Mouse (Mus musculus): Measurements from ENCODE around the gene Thsd4. TPM values are rescaled to one million over a fixed set of nuclear protein-coding genes. Genes with fewer than 3 reads are reported as not detected.

Thsd4 gene
- polyA plus RNA-seq, 1 experiment, result 5.9 TPM

- H3K4me1 ChIP-seq (ENCODE audit: control insufficient read depth, insufficient read depth, low read length), result peaks cover 38% of the 10 kb centered on the region
- no peak for TF ChIP-seq CTCF (conservative IDR thresholded peaks at IDR 0.05; ENCODE audit: insufficient read depth, insufficient read length, low read depth, low read length)
- no peaks in the 10 kb centered on the region for H3K27me3 ChIP-seq (replicated peaks; ENCODE audit: control insufficient read depth, insufficient read depth, low read length)
- peak; percentile 68 for DNase-seq
- no peaks in the 10 kb centered on the region for H3K36me3 ChIP-seq (ENCODE audit: control insufficient read depth, insufficient read depth, low read length)
- no peak overlapping the region for H3K4me3 ChIP-seq (ENCODE audit: insufficient read depth, low read depth, low read length)
- peak overlapping the region; percentile 9; the same call in 1 of the 2 replicates for H3K27ac ChIP-seq (ENCODE audit: insufficient read depth, low read depth, low read length)
- WGBS, result 39% methylated on average over 5 of the region's 5 CpGs
Observed at GRCm38 (mm10) chr9:60315533-60315932, 206.3 kb downstream of the Thsd4 start.

- Histone ChIP-seq H3K27ac (ENCODE audit: insufficient read depth, low read depth, low read length) (no peak overlapping the region), H3K4me1 (ENCODE audit: control insufficient read depth, insufficient read depth, low read length) (peaks cover 46% of the 10 kb centered on the region), H3K36me3 (ENCODE audit: control insufficient read depth, insufficient read depth, low read length) (no peaks in the 10 kb centered on the region), H3K4me3 (ENCODE audit: insufficient read depth, low read depth, low read length) (no peak overlapping the region), H3K27me3 (replicated peaks; ENCODE audit: control insufficient read depth, insufficient read depth, low read length) (no peaks in the 10 kb centered on the region)
- TF ChIP-seq CTCF (conservative IDR thresholded peaks at IDR 0.05; ENCODE audit: insufficient read depth, insufficient read length, low read depth, low read length) (no peak), POLR2A (IDR thresholded peaks at IDR 0.05; ENCODE audit: low read depth, low read length) (no peak)
- 71% methylated on average over 6 of the region's 6 CpGs for whole genome bisulfite sequencing
- no peak for DNase-seq
Observed at GRCm38 (mm10) chr9:60313661-60314060, 208.2 kb downstream of the Thsd4 start.

- peaks cover 41% of the 10 kb centered on the region for H3K4me1 ChIP-seq (ENCODE audit: control insufficient read depth, insufficient read depth, low read length)
- no peaks in the 10 kb centered on the region for H3K27me3 ChIP-seq (replicated peaks; ENCODE audit: control insufficient read depth, insufficient read depth, low read length)
- H3K36me3 ChIP-seq (ENCODE audit: control insufficient read depth, insufficient read depth, low read length), result no peaks in the 10 kb centered on the region
- no peak overlapping the region for H3K27ac ChIP-seq (ENCODE audit: insufficient read depth, low read depth, low read length)
- no peak overlapping the region for H3K4me3 ChIP-seq (ENCODE audit: insufficient read depth, low read depth, low read length)
- DNase-seq, result no peak
- 83% methylated on average over 7 of the region's 7 CpGs for WGBS
- TF ChIP-seq POLR2A (IDR thresholded peaks at IDR 0.05; ENCODE audit: low read depth, low read length), result no peak
- TF ChIP-seq CTCF (conservative IDR thresholded peaks at IDR 0.05; ENCODE audit: insufficient read depth, insufficient read length, low read depth, low read length), result no peak
Observed at GRCm38 (mm10) chr9:60312670-60313069, 209.2 kb downstream of the Thsd4 start.

- DNase-seq, result peak; percentile 63
- Histone ChIP-seq H3K36me3 (ENCODE audit: control insufficient read depth, insufficient read depth, low read length) (no peaks in the 10 kb centered on the region), H3K27me3 (replicated peaks; ENCODE audit: control insufficient read depth, insufficient read depth, low read length) (no peaks in the 10 kb centered on the region), H3K4me3 (ENCODE audit: insufficient read depth, low read depth, low read length) (no peak overlapping the region), H3K27ac (ENCODE audit: insufficient read depth, low read depth, low read length) (peak overlapping the region; percentile 40; the same call in 1 of the 2 replicates), H3K4me1 (ENCODE audit: control insufficient read depth, insufficient read depth, low read length) (peaks cover 32% of the 10 kb centered on the region)
- TF ChIP-seq POLR2A (IDR thresholded peaks at IDR 0.05; ENCODE audit: low read depth, low read length) (no peak), CTCF (conservative IDR thresholded peaks at IDR 0.05; ENCODE audit: insufficient read depth, insufficient read length, low read depth, low read length) (no peak)
- 39% methylated on average over 10 of the region's 10 CpGs for WGBS
Observed at GRCm38 (mm10) chr9:60311594-60312128, 210.2 kb downstream of the Thsd4 start.

- Histone ChIP-seq H3K4me1 (ENCODE audit: control insufficient read depth, insufficient read depth, low read length) (peaks cover 24% of the 10 kb centered on the region; the same call in 1 of the 2 replicates), H3K36me3 (ENCODE audit: control insufficient read depth, insufficient read depth, low read length) (no peaks in the 10 kb centered on the region), H3K27ac (ENCODE audit: insufficient read depth, low read depth, low read length) (peak overlapping the region; percentile 12; the same call in 1 of the 2 replicates)
Observed at GRCm38 (mm10) chr9:60310741-60311317, 211.0 kb downstream of the Thsd4 start.

GRCm38 (mm10) chr9:60309786-60310711, 211.8 kb downstream of the Thsd4 start:
- DNase-seq, result peak; percentile 87
- Histone ChIP-seq H3K27me3 (replicated peaks; ENCODE audit: control insufficient read depth, insufficient read depth, low read length) (no peaks in the 10 kb centered on the region), H3K4me1 (ENCODE audit: control insufficient read depth, insufficient read depth, low read length) (peaks cover 24% of the 10 kb centered on the region; the same call in 1 of the 2 replicates), H3K4me3 (ENCODE audit: insufficient read depth, low read depth, low read length) (no peak overlapping the region), H3K27ac (ENCODE audit: insufficient read depth, low read depth, low read length) (peak overlapping the region; percentile 12; the same call in 1 of the 2 replicates), H3K36me3 (ENCODE audit: control insufficient read depth, insufficient read depth, low read length) (no peaks in the 10 kb centered on the region)
- TF ChIP-seq CTCF (conservative IDR thresholded peaks at IDR 0.05; ENCODE audit: insufficient read depth, insufficient read length, low read depth, low read length) (no peak), POLR2A (IDR thresholded peaks at IDR 0.05; ENCODE audit: low read depth, low read length) (no peak)
- WGBS, result 30% methylated on average over 16 of the region's 16 CpGs

More at GRCm38 (mm10) chr9:60310741-60311317, 211.0 kb downstream of the Thsd4 start:
- WGBS, result 73% methylated on average over 8 of the region's 8 CpGs
- H3K27me3 ChIP-seq (replicated peaks; ENCODE audit: control insufficient read depth, insufficient read depth, low read length), result no peaks in the 10 kb centered on the region
- TF ChIP-seq POLR2A (IDR thresholded peaks at IDR 0.05; ENCODE audit: low read depth, low read length), result no peak
- no peak for TF ChIP-seq CTCF (conservative IDR thresholded peaks at IDR 0.05; ENCODE audit: insufficient read depth, insufficient read length, low read depth, low read length)
- no peak overlapping the region for H3K4me3 ChIP-seq (ENCODE audit: insufficient read depth, low read depth, low read length)
- DNase-seq, result no peak

- H3K27me3 ChIP-seq (replicated peaks; ENCODE audit: control insufficient read depth, insufficient read depth, low read length), result no peaks in the 10 kb centered on the region
- DNase-seq, result no peak
- H3K4me3 ChIP-seq (ENCODE audit: insufficient read depth, low read depth, low read length), result no peak overlapping the region
- TF ChIP-seq CTCF (conservative IDR thresholded peaks at IDR 0.05; ENCODE audit: insufficient read depth, insufficient read length, low read depth, low read length), result no peak
- TF ChIP-seq POLR2A (IDR thresholded peaks at IDR 0.05; ENCODE audit: low read depth, low read length), result no peak
- H3K36me3 ChIP-seq (ENCODE audit: control insufficient read depth, insufficient read depth, low read length), result no peaks in the 10 kb centered on the region
- no peak overlapping the region for H3K27ac ChIP-seq (ENCODE audit: insufficient read depth, low read depth, low read length)
- WGBS, result 80% methylated on average over 4 of the region's 4 CpGs
- peaks cover 24% of the 10 kb centered on the region; the same call in 1 of the 2 replicates for H3K4me1 ChIP-seq (ENCODE audit: control insufficient read depth, insufficient read depth, low read length)
Observed at GRCm38 (mm10) chr9:60308182-60308581, 213.7 kb downstream of the Thsd4 start.
